Mouse (Mus musculus) liver, postnatal 0 days (tissue): ENCODE results near the gene Ralgds.
"Not testable (repeated sequence)": the region's sequence is repeated elsewhere in the genome, so short reads cannot be mapped to it uniquely, and the experiment has no call there.

ENCODE experiments used
- CTCF ChIP-seq: sonication (generic); IDR thresholded peaks from 2 replicates; pipeline ENCODE4 v1.5.1; 2016; ENCODE audit warnings: antibody characterized with exemption, low read depth
- EP300 ChIP-seq: IDR thresholded peaks from 2 replicates; pipeline ENCODE4 v1.6.1; 2016; ENCODE audit warnings: antibody characterized with exemption, low read depth, mild to moderate bottlenecking

DNA sequence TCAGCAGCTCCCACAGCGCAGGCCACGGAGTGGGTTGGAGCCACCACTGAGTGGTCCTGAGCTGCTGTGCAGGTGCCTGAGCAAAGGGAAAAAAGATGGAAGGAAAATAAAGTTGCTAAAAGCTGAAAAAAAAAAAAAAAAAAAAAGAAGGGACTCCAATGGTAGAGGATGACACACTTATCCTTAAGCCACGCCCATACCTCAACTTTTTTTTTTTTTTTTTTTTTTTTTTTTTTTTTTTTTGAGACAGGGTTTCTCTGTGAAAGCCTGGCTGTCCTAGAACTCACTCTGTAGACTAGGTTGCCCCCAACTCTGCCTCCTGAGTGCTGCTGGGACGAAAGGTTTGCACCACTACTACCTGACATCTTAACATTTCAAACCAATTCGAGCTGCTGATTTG lies 34.9 kb upstream of the Ralgds start:
- not testable (repeated sequence) for TF ChIP-seq CTCF, EP300
